Mouse (Mus musculus): ENCODE results near the gene Prr15.

- TF ChIP-seq CTCF (IDR thresholded peaks at IDR 0.05; ENCODE audit: low read depth, low read length) (no peak), GATA1 (IDR thresholded peaks at IDR 0.05; ENCODE audit: borderline replicate concordance, low read length) (no peak), TAL1 (conservative IDR thresholded peaks at IDR 0.05; ENCODE audit: low read depth, low read length) (no peak), GATA2 (IDR thresholded peaks at IDR 0.05; ENCODE audit: borderline replicate concordance, low read depth, low read length) (no peak)
These were observed 11.7 kb downstream of the Prr15 start for GRCm38 (mm10) chr6:54337321-54337720.

All from G1E (cell line).